Mouse (Mus musculus) intestine, embryonic 15.5 days (tissue): Measurements from ENCODE around the gene Sfxn2. TPM values are rescaled to one million over a fixed set of nuclear protein-coding genes. Genes with fewer than 3 reads are reported as not detected.
"Not testable (repeated sequence)": the region's sequence is repeated elsewhere in the genome, so short reads cannot be mapped to it uniquely, and the experiment has no call there.

Experiments
- ATAC-seq: fragments of 200-750 bp; cut with Nextera tagmentation; 2 replicates; pipeline ENCODE4 v1.8.0; 2017; ENCODE audit warnings: moderate TSS enrichment, moderate library complexity
- H3K27ac ChIP-seq: fragments of 300-500 bp; sonication (generic); 2 replicates; pipeline ENCODE4 v1.5.1; 2015; ENCODE audit warnings: mild to moderate bottlenecking, inconsistent platforms
- H3K27me3 ChIP-seq: fragments of 300-500 bp; sonication (generic); replicated peaks from 2 replicates; pipeline ENCODE4 v1.6.1; 2015; ENCODE audit warnings: inconsistent platforms
- H3K36me3 ChIP-seq: fragments of 300-500 bp; sonication (generic); 2 replicates; pipeline ENCODE4 v1.6.1; 2015; ENCODE audit warnings: inconsistent platforms
- H3K4me1 ChIP-seq: fragments of 300-500 bp; sonication (generic); replicated peaks from 2 replicates; pipeline ENCODE4 v1.6.1; 2015; ENCODE audit warnings: inconsistent platforms
- H3K4me2 ChIP-seq: fragments of 300-500 bp; sonication (generic); replicated peaks from 2 replicates; pipeline ENCODE4 v1.6.1; 2015; ENCODE audit warnings: mild to moderate bottlenecking, inconsistent platforms
- H3K4me3 ChIP-seq: fragments of 300-500 bp; sonication (generic); replicated peaks from 2 replicates; pipeline ENCODE4 v1.5.1; 2015; ENCODE audit warnings: inconsistent platforms
- H3K9ac ChIP-seq: fragments of 300-500 bp; sonication (generic); 2 replicates; pipeline ENCODE4 v1.6.1; 2015; ENCODE audit warnings: inconsistent platforms
- H3K9me3 ChIP-seq: fragments of 300-500 bp; sonication (generic); 2 replicates; pipeline ENCODE4 v1.6.1; 2016; ENCODE audit warnings: inconsistent platforms
- WGBS: fragments of 180-500 bp; shearing (Covaris S2); methylation state at CpG from one replicate; pipeline ENCODE4 v1.1.7; 2015; 5-methylcytosine and 5-hydroxymethylcytosine counted together
- polyA plus RNA-seq: library from polyadenylated mRNA; unstranded; fragments of >200 nt; fragmentation: Nextera tagmentation; extraction: Ambion mirVana; gene quantifications from 2 replicates; pipeline ENCODE4 v1.2.1, GENCODE M21; 2015

Sfxn2 gene
- polyA plus RNA-seq, 1 experiment from 2014 or later: 18.2 TPM

DNA sequence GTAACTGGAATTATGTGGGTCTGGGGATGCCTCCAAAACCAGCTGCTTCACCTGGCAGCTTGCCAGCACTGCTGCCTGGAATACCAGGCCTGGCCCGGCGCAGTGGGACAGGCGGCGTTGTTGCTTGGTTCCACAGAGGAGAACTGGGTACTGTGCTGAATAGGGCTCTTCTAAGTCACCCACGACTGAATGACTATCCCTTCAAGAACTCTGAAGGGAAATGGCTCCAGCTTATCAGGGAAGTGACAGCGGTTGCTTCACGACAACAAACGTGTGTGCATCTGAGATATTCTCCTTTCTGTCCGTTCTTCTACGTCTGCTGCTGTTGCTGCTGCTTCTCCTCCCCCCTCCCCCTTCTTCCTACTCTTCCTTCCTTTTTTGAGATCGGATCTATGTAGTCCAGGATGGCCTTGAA, 19.6 kb upstream of the Sfxn2 start:
- peak; percentile 53 for ATAC-seq
- 0 out of 2 replicates have a peak, but pooled peaks cover 5% of the 10 kb centered on the region for H3K36me3 ChIP-seq

GRCm38 (mm10) chr19:46558009-46558408, 15.2 kb upstream of the Sfxn2 start:
- no peak overlapping the region for H3K4me2 ChIP-seq
- H3K4me3 ChIP-seq: no peak overlapping the region
- H3K9me3 ChIP-seq: no peaks in the 10 kb centered on the region
- H3K27me3 ChIP-seq: no peaks in the 10 kb centered on the region
- no peaks in the 10 kb centered on the region for H3K36me3 ChIP-seq
- H3K4me1 ChIP-seq: peaks cover 8% of the 10 kb centered on the region; the same call in 1 of the 2 replicates
- no peak overlapping the region for H3K9ac ChIP-seq
- no peak for ATAC-seq
- H3K27ac ChIP-seq: no peak overlapping the region
- WGBS: 79% methylated on average over 8 of the region's 8 CpGs

More for the DNA sequence above, 19.6 kb upstream of the Sfxn2 start:
- no peak overlapping the region for H3K9ac ChIP-seq
- no peaks in the 10 kb centered on the region for H3K27me3 ChIP-seq
- H3K4me3 ChIP-seq: no peak overlapping the region
- no peak overlapping the region for H3K4me2 ChIP-seq
- WGBS: 48% methylated on average over 11 of the region's 11 CpGs
- H3K4me1 ChIP-seq: peaks cover 6% of the 10 kb centered on the region; the same call in 1 of the 2 replicates
- no peak overlapping the region for H3K27ac ChIP-seq
- H3K9me3 ChIP-seq: no peaks in the 10 kb centered on the region

DNA sequence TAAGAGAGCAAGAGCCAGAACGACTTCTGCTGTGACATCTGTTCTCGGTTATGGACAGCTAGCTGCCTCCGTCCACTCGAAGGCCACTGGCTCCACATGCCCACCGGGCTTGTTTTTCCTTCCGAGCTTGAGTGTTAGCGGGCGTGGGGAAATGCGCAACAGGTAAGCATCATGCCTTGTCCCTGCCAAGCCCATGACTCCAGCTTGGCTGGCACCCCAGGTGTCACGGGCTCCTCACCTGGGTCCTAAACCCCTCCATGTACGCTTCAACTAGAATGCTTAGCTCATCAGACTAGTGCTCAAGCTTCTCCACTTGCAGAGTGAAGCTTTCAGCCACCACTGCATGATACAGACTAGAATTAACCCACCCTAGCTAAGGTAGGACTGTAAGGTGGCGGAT, 14.5 kb upstream of the Sfxn2 start:
- H3K4me2 ChIP-seq: no peak overlapping the region
- H3K4me1 ChIP-seq: peaks cover 4% of the 10 kb centered on the region; the same call in 1 of the 2 replicates
- H3K4me3 ChIP-seq: no peak overlapping the region
- H3K27me3 ChIP-seq: no peaks in the 10 kb centered on the region
- 75% methylated on average over 12 of the region's 12 CpGs for WGBS
- no peak overlapping the region for H3K9ac ChIP-seq
- H3K27ac ChIP-seq: no peak overlapping the region
- H3K36me3 ChIP-seq: no peaks in the 10 kb centered on the region
- no peak for ATAC-seq
- H3K9me3 ChIP-seq: no peaks in the 10 kb centered on the region

- 0 out of 2 replicates have a peak, but pooled peaks cover 2% of the 10 kb centered on the region for H3K4me1 ChIP-seq
- no peaks in the 10 kb centered on the region for H3K9me3 ChIP-seq
- no peak overlapping the region for H3K27ac ChIP-seq
- no peaks in the 10 kb centered on the region for H3K36me3 ChIP-seq
- no peak overlapping the region for H3K4me2 ChIP-seq
- 41% methylated on average over 1 of the region's 1 CpGs for WGBS
- ATAC-seq: peak; percentile 56; the same call in 1 of the 2 replicates
- no peaks in the 10 kb centered on the region for H3K27me3 ChIP-seq
- no peak overlapping the region for H3K4me3 ChIP-seq
- no peak overlapping the region for H3K9ac ChIP-seq
Measured at GRCm38 (mm10) chr19:46562132-46562531, 11.0 kb upstream of the Sfxn2 start.

- H3K4me3 ChIP-seq: no peak overlapping the region
- 0 out of 2 replicates have a peak, but pooled peaks cover 2% of the 10 kb centered on the region for H3K4me1 ChIP-seq
- WGBS: 85% methylated on average over 14 of the region's 14 CpGs
- H3K9ac ChIP-seq: no peak overlapping the region
- H3K27me3 ChIP-seq: no peaks in the 10 kb centered on the region
- H3K9me3 ChIP-seq: no peaks in the 10 kb centered on the region
- H3K36me3 ChIP-seq: no peaks in the 10 kb centered on the region
- no peak overlapping the region for H3K27ac ChIP-seq
- H3K4me2 ChIP-seq: no peak overlapping the region
- ATAC-seq: no peak
Measured at GRCm38 (mm10) chr19:46562581-46563515, 10.3 kb upstream of the Sfxn2 start.

GRCm38 (mm10) chr19:46563603-46564002, 9.6 kb upstream of the Sfxn2 start:
- no peak overlapping the region for H3K4me2 ChIP-seq
- H3K4me1 ChIP-seq: 0 out of 2 replicates have a peak, but pooled peaks cover 2% of the 10 kb centered on the region
- no peaks in the 10 kb centered on the region for H3K36me3 ChIP-seq
- no peaks in the 10 kb centered on the region for H3K27me3 ChIP-seq
- H3K9ac ChIP-seq: no peak overlapping the region
- no peaks in the 10 kb centered on the region for H3K9me3 ChIP-seq
- WGBS: 83% methylated on average over 4 of the region's 4 CpGs
- no peak for ATAC-seq
- H3K27ac ChIP-seq: no peak overlapping the region
- no peak overlapping the region for H3K4me3 ChIP-seq

DNA sequence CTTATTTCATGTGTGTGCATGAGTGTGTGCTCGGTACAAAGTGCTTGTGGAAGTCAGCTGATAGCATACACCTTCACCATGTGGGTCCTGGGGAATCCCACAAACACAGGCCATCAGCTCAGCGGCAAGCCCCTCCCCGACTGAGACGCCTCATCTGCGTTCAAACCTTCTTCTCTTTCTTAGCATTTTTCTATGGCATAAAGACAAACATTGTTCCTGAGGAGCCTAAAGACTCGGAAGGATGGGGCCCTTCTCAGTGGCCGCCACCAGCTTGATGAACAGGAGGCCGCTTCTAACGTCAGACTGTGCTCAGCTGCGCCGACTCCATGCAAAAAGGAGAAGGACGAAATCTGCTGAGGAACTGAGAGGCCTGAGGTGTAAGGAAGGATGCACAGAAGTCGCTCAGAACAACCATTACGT, 9.1 kb upstream of the Sfxn2 start:
- ATAC-seq: no peak

DNA sequence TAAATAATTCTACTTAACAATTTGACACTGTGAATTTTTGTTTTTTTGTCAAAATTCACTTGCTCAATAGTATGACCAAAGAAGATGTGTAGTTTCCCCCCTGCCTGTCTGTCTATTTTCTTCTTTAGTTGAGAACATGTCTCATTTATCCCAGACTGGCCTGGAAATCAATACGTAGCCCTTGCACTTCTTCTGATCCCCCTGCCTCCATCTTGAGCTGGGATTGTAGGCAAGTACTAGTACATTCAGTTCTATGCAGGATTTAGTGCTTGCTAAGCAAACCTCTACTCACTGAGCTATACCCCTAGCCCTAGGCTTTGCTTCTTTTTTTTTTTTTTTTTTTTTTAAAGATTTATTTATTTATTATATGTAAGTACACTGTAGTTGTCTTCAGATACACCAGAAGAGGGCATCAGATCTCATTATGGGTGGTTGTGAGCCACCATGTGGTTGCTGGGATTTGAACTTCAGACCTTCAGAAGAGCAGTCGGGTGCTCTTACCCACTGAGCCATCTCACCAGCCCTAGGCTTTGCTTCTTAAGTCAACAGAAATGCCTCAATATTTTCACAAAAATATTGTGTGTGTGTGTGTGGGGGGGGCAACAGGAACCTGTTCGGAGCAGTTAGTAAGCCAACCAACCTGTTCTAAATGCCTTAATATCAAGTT, 1.8 kb upstream of the Sfxn2 start:
- H3K36me3 ChIP-seq, H3K9ac ChIP-seq, ATAC-seq, H3K9me3 ChIP-seq, H3K27ac ChIP-seq, H3K27me3 ChIP-seq: not testable (repeated sequence)
- Histone ChIP-seq H3K4me3 (peak overlapping the region; percentile 84; the same call in 1 of the 2 replicates), H3K4me2 (peak overlapping the region; percentile 78; the same call in 1 of the 2 replicates), H3K4me1 (peaks cover 10% of the 10 kb centered on the region; the same call in 1 of the 2 replicates)
- 71% methylated on average over 3 of the region's 3 CpGs for WGBS

More for the DNA sequence above, 9.1 kb upstream of the Sfxn2 start:
- Histone ChIP-seq H3K9ac (no peak overlapping the region), H3K4me1 (0 out of 2 replicates have a peak, but pooled peaks cover 2% of the 10 kb centered on the region), H3K4me3 (no peak overlapping the region), H3K4me2 (no peak overlapping the region), H3K27me3 (no peaks in the 10 kb centered on the region), H3K27ac (no peak overlapping the region), H3K9me3 (no peaks in the 10 kb centered on the region), H3K36me3 (no peaks in the 10 kb centered on the region)
- WGBS: 71% methylated on average over 14 of the region's 14 CpGs

DNA sequence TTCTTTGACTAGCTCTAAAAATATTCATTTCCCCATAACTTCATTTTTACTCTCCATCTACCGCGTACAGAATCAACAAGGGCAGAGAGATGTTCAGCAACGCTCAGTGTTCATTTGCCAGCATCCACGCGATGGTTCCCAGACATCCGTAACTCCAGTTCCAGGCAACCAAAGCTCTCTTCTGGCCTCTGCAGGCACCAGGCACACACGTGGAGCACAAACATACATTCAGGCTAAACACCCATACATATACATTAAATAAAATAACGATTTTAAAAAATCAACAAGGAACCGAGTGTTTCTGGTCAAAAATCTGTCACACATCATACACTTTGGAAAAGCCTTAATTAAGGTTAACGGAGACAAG, 1.3 kb upstream of the Sfxn2 start:
- Histone ChIP-seq H3K9ac (no peak overlapping the region), H3K4me1 (peaks cover 10% of the 10 kb centered on the region; the same call in 1 of the 2 replicates), H3K27ac (no peak overlapping the region)

DNA sequence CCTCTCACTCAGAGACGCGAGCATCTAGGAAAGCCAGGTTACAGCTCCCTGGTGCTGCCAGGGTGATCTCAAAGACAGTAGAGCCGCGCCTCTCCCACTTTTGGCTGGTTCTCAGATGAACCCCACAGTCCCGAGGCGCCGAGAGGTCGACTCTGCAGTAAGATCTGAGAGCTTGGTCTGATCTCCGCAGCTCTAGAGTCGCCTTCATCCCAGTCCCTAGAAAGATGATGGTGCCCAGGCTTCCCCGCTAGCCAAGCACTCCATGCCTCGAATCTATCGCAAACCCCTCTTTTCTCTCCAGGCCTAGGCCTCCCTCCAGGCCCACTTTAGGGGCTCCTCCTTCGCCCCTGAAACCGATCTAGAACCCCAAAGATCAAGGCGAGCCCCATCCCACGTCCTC, 617 bp upstream of the Sfxn2 start:
- Histone ChIP-seq H3K9ac (peak overlapping the region; percentile 67), H3K4me3 (peak overlapping the region; percentile 84), H3K27ac (peak overlapping the region; percentile 59), H3K4me1 (peaks cover 10% of the 10 kb centered on the region; the same call in 1 of the 2 replicates), H3K36me3 (no peaks in the 10 kb centered on the region), H3K9me3 (no peaks in the 10 kb centered on the region), H3K27me3 (no peaks in the 10 kb centered on the region), H3K4me2 (peak overlapping the region; percentile 78)
- ATAC-seq: no peak; the same call in 1 of the 2 replicates
- WGBS: 1% methylated on average over 17 of the region's 17 CpGs

More for the DNA sequence above, 1.3 kb upstream of the Sfxn2 start:
- H3K36me3 ChIP-seq: no peaks in the 10 kb centered on the region
- no peaks in the 10 kb centered on the region for H3K27me3 ChIP-seq
- H3K4me3 ChIP-seq: peak overlapping the region; percentile 84
- peak overlapping the region; percentile 78 for H3K4me2 ChIP-seq
- ATAC-seq: no peak
- WGBS: 21% methylated on average over 10 of the region's 10 CpGs
- no peaks in the 10 kb centered on the region for H3K9me3 ChIP-seq

- Histone ChIP-seq H3K4me3 (peak overlapping the region; percentile 84), H3K27ac (no peak overlapping the region), H3K4me1 (peaks cover 10% of the 10 kb centered on the region; the same call in 1 of the 2 replicates), H3K9ac (peak overlapping the region; percentile 77; the same call in 1 of the 2 replicates), H3K36me3 (no peaks in the 10 kb centered on the region), H3K27me3 (no peaks in the 10 kb centered on the region), H3K9me3 (no peaks in the 10 kb centered on the region), H3K4me2 (peak overlapping the region; percentile 86)
- ATAC-seq: no peak
- WGBS: 39% methylated on average over 6 of the region's 6 CpGs
Measured at GRCm38 (mm10) chr19:46573990-46574389, 825 bp downstream of the Sfxn2 start.

DNA sequence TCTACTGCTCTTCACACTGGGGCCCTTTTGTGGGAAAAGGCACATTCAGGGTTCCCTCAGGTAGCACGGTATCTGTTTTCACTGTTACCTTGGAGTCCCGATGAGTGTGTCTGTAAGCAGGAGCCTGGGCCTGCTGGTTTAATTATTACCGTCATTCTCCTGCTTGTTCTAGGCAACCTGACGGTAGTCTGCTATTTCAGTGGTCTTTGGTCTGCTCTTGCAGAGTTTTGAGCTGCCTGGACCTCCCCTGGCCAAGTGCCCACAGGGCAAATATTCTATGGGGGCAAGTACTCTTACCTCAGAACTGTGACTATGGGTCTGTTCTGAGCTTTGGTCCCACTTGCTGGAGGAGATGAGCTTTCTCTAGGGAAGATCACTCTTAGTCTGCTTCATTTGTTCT, 2.0 kb downstream of the Sfxn2 start:
- ATAC-seq: 0 out of 2 replicates have a peak, but pooled peaks have one; percentile 3
- no peak overlapping the region for H3K9ac ChIP-seq
- WGBS: 60% methylated on average over 4 of the region's 4 CpGs
- H3K36me3 ChIP-seq: no peaks in the 10 kb centered on the region
- H3K9me3 ChIP-seq: no peaks in the 10 kb centered on the region
- no peak overlapping the region for H3K4me3 ChIP-seq
- H3K4me2 ChIP-seq: no peak overlapping the region
- H3K4me1 ChIP-seq: peaks cover 10% of the 10 kb centered on the region; the same call in 1 of the 2 replicates
- no peaks in the 10 kb centered on the region for H3K27me3 ChIP-seq
- H3K27ac ChIP-seq: 0 out of 2 replicates have a peak overlapping the region, but pooled peaks have one; percentile 48
